Mouse (Mus musculus) adrenal gland, postnatal 36 days (tissue): ENCODE data around the gene Bscl2. TPM values are rescaled to one million over a fixed set of nuclear protein-coding genes. Genes with fewer than 3 reads are reported as not detected.

Experiments used
- microRNA-seq: library from miRNA; unstranded; fragments of <30 nt; microRNA quantifications from one replicate; pipeline ENCODE4 v1.2.0, GENCODE M21; 2021
- total RNA-seq, 2 experiments: library from RNA; stranded (reverse); gene quantifications; 2 replicates each; pipeline ENCODE4 v1.2.3; 2021

The Bscl2 gene
- total RNA-seq, 2 experiments from 2014 or later: 132 to 176 TPM

Small RNA genes lying within 50 kb of the gene (microRNA-seq; reads per million reads assigned to microRNA genes)
- gene Mir5136: not detected

Other genes starting within 250 kb of the Bscl2 start
- gene Slc22a8, start 246.2 kb upstream of the Bscl2 start, total RNA-seq: under 1 TPM in 1 of 2 experiments, not detected in 1; 0.36 TPM
- not detected for gene Slc22a6, start 219.4 kb upstream of the Bscl2 start, total RNA-seq
- gene Chrm1, start 173.7 kb upstream of the Bscl2 start, total RNA-seq: 1 to 10 TPM; 1.3 TPM
- 100 to 1,000 TPM; 354 to 445 TPM for gene Slc3a2, start 114.1 kb upstream of the Bscl2 start, total RNA-seq
- 10 to 100 TPM; 52.3 to 71.2 TPM for gene Wdr74, start 101.6 kb upstream of the Bscl2 start, total RNA-seq
- 1 to 10 TPM in 1 of 2 experiments, under 1 TPM in 1; 0.82 to 1.0 TPM for gene 1700092M07Rik, start 96.7 kb upstream of the Bscl2 start, total RNA-seq
- 10 to 100 TPM; 83.6 to 92.9 TPM for gene Stx5a, start 96.1 kb upstream of the Bscl2 start, total RNA-seq
- 100 to 1,000 TPM in 1 of 2 experiments, 10 to 100 TPM in 1; 94.7 to 144 TPM for gene Nxf1, start 80.4 kb upstream of the Bscl2 start, total RNA-seq
- 100 to 1,000 TPM; 113 to 127 TPM for gene Tmem223, start 66.5 kb upstream of the Bscl2 start, total RNA-seq
- 10 to 100 TPM; 44.8 to 69.2 TPM for gene Tmem179b, start 63.0 kb upstream of the Bscl2 start, total RNA-seq
- 10 to 100 TPM; 11.2 to 16.7 TPM for gene Taf6l, start 51.0 kb upstream of the Bscl2 start, total RNA-seq
- gene Polr2g, start 38.9 kb upstream of the Bscl2 start, total RNA-seq: 10 to 100 TPM; 90.5 to 98.5 TPM
- gene Zbtb3, start 34.9 kb upstream of the Bscl2 start, total RNA-seq: 1 to 10 TPM; 2.0 to 2.9 TPM
- 10 to 100 TPM; 31.7 to 32.2 TPM for gene Ttc9c, start 18.1 kb upstream of the Bscl2 start, total RNA-seq
- gene Hnrnpul2, start 17.5 kb upstream of the Bscl2 start, total RNA-seq: 10 to 100 TPM; 61.8 to 67.6 TPM
- gene AC129217.1, start 7.7 kb upstream of the Bscl2 start, total RNA-seq: 1 to 10 TPM in 1 of 2 experiments, not detected in 1; 1.7 TPM
- 1 to 10 TPM; 5.2 to 5.4 TPM for gene Gng3, start 1.7 kb downstream of the Bscl2 start, total RNA-seq
- 1 to 10 TPM; 4.2 to 4.5 TPM for gene Lrrn4cl, start 13.3 kb downstream of the Bscl2 start, total RNA-seq
- gene Ubxn1, start 34.0 kb downstream of the Bscl2 start, total RNA-seq: 100 to 1,000 TPM; 177 to 218 TPM
- 10 to 100 TPM; 49.9 to 79.8 TPM for gene Uqcc3, start 43.5 kb downstream of the Bscl2 start, total RNA-seq
- 10 to 100 TPM in 1 of 2 experiments, 1 to 10 TPM in 1; 5.3 to 17.6 TPM for gene Lbhd1, start 46.3 kb downstream of the Bscl2 start, total RNA-seq
- not detected for gene Gm49403, start 46.5 kb downstream of the Bscl2 start, total RNA-seq
- gene 1810009A15Rik, start 51.4 kb downstream of the Bscl2 start, total RNA-seq: 10 to 100 TPM; 49.6 to 50.3 TPM
- 1 to 10 TPM; 1.0 to 4.2 TPM for gene Gm49416, start 51.5 kb downstream of the Bscl2 start, total RNA-seq
- gene Ints5, start 55.5 kb downstream of the Bscl2 start, total RNA-seq: 10 to 100 TPM; 23.7 to 25.8 TPM
- gene Ganab, start 60.6 kb downstream of the Bscl2 start, total RNA-seq: 100 to 1,000 TPM; 190 to 201 TPM
- gene B3gat3, start 82.9 kb downstream of the Bscl2 start, total RNA-seq: 10 to 100 TPM; 56.3 to 66.1 TPM
- 10 to 100 TPM; 38.7 to 61.5 TPM for gene Rom1, start 91.9 kb downstream of the Bscl2 start, total RNA-seq
- gene Eml3, start 92.1 kb downstream of the Bscl2 start, total RNA-seq: 10 to 100 TPM; 46.9 to 59.1 TPM
- 10 to 100 TPM; 88.0 to 88.6 TPM for gene Mta2, start 104.4 kb downstream of the Bscl2 start, total RNA-seq
- gene Tut1, start 116.4 kb downstream of the Bscl2 start, total RNA-seq: 10 to 100 TPM; 20.7 to 24.4 TPM
- gene Eef1g, start 129.6 kb downstream of the Bscl2 start, total RNA-seq: 100 to 1,000 TPM; 331 to 363 TPM
- gene Ahnak, start 151.8 kb downstream of the Bscl2 start, total RNA-seq: 100 to 1,000 TPM; 114 to 197 TPM